Mouse (Mus musculus) hindbrain, embryonic 16.5 days (tissue): ENCODE measurements around the gene Slmap. TPM values are rescaled to one million over a fixed set of nuclear protein-coding genes. Genes with fewer than 3 reads are reported as not detected.

Source experiments
- ATAC-seq: fragments of 200-750 bp; cut with Nextera tagmentation; 2 replicates; pipeline ENCODE4 v1.8.0; 2017; ENCODE audit warnings: moderate TSS enrichment, moderate library complexity
- H3K27ac ChIP-seq: fragments of 300-500 bp; sonication (generic); 2 replicates; pipeline ENCODE4 v1.5.1; 2014; ENCODE audit warnings: low read depth, mild to moderate bottlenecking, control low read depth, low read length, moderate library complexity
- H3K27me3 ChIP-seq: fragments of 300-500 bp; sonication (generic); replicated peaks from 2 replicates; pipeline ENCODE4 v1.6.1; 2014; ENCODE audit warnings: low read length; ENCODE audit not compliant: control insufficient read depth, insufficient read depth
- H3K36me3 ChIP-seq: fragments of 300-500 bp; sonication (generic); 2 replicates; pipeline ENCODE4 v1.6.1; 2014; ENCODE audit warnings: mild to moderate bottlenecking, low read length, moderate library complexity, mixed read lengths; ENCODE audit not compliant: control insufficient read depth, insufficient read depth
- H3K4me1 ChIP-seq: fragments of 300-500 bp; sonication (generic); 2 replicates; pipeline ENCODE4 v1.6.1; 2014; ENCODE audit warnings: low read depth, low read length; ENCODE audit not compliant: control insufficient read depth, insufficient read depth
- H3K4me2 ChIP-seq: fragments of 300-500 bp; sonication (generic); 2 replicates; pipeline ENCODE4 v1.6.1; 2014; ENCODE audit warnings: mild to moderate bottlenecking, low read length, control low read depth, moderate library complexity
- H3K4me3 ChIP-seq: fragments of 300-500 bp; sonication (generic); 2 replicates; pipeline ENCODE4 v1.5.1; 2014; ENCODE audit warnings: mild to moderate bottlenecking, low read length, control low read depth, moderate library complexity
- H3K9ac ChIP-seq: fragments of 300-500 bp; sonication (generic); 2 replicates; pipeline ENCODE4 v1.6.1; 2014; ENCODE audit warnings: low read depth, mild to moderate bottlenecking, control low read depth, low read length, moderate library complexity
- H3K9me3 ChIP-seq: fragments of 300-500 bp; sonication (generic); 2 replicates; pipeline ENCODE4 v1.6.1; 2014; ENCODE audit warnings: mild to moderate bottlenecking, low read length, moderate library complexity; ENCODE audit not compliant: control insufficient read depth
- WGBS: fragments of 180-500 bp; shearing (Covaris S2); extraction: QIAGEN DNeasy Blood & Tissue Kit; methylation state at CpG from one replicate; pipeline ENCODE4 v1.1.7; 2014; 5-methylcytosine and 5-hydroxymethylcytosine counted together
- polyA plus RNA-seq: library from polyadenylated mRNA; unstranded; fragments of >200 nt; fragmentation: Nextera tagmentation; extraction: Ambion mirVana; gene quantifications from 2 replicates; pipeline ENCODE4 v1.2.1, GENCODE M21; 2015

Slmap gene
- polyA plus RNA-seq, 1 experiment from 2014 or later, result 11.4 TPM

- no peak overlapping the region for H3K4me2 ChIP-seq
- H3K27me3 ChIP-seq, result no peaks in the 10 kb centered on the region
- no peaks in the 10 kb centered on the region for H3K9me3 ChIP-seq
- H3K36me3 ChIP-seq, result no peaks in the 10 kb centered on the region
- WGBS, result 95% methylated on average over 1 of the region's 1 CpGs
- no peak overlapping the region for H3K9ac ChIP-seq
- H3K4me1 ChIP-seq, result no peaks in the 10 kb centered on the region
- H3K27ac ChIP-seq, result no peak overlapping the region
- no peak overlapping the region for H3K4me3 ChIP-seq
- no peak for ATAC-seq
These were observed 39.7 kb downstream of the Slmap start for GRCm38 (mm10) chr14:26495021-26495420.

- Histone ChIP-seq H3K27me3 (no peaks in the 10 kb centered on the region), H3K4me1 (peaks cover 7% of the 10 kb centered on the region), H3K9ac (no peak overlapping the region), H3K9me3 (no peaks in the 10 kb centered on the region), H3K27ac (no peak overlapping the region), H3K36me3 (no peaks in the 10 kb centered on the region), H3K4me2 (no peak overlapping the region), H3K4me3 (no peak overlapping the region)
- WGBS, result 30% methylated on average over 2 of the region's 2 CpGs
- 0 out of 2 replicates have a peak, but pooled peaks have one; percentile 52 for ATAC-seq
These were observed 43.6 kb downstream of the Slmap start for GRCm38 (mm10) chr14:26491150-26491549.

GRCm38 (mm10) chr14:26488329-26489020 lies 46.3 kb downstream of the Slmap start:
- H3K4me1 ChIP-seq, result peaks cover 7% of the 10 kb centered on the region
- H3K9me3 ChIP-seq, result no peaks in the 10 kb centered on the region
- 41% methylated on average over 9 of the region's 9 CpGs for WGBS
- H3K36me3 ChIP-seq, result no peaks in the 10 kb centered on the region
- peak; percentile 48 for ATAC-seq
- no peak overlapping the region for H3K27ac ChIP-seq
- H3K4me2 ChIP-seq, result no peak overlapping the region
- no peaks in the 10 kb centered on the region for H3K27me3 ChIP-seq
- H3K4me3 ChIP-seq, result no peak overlapping the region
- H3K9ac ChIP-seq, result no peak overlapping the region

GRCm38 (mm10) chr14:26486416-26487198 lies 48.1 kb downstream of the Slmap start:
- Histone ChIP-seq H3K27ac (no peak overlapping the region), H3K9ac (no peak overlapping the region), H3K9me3 (no peaks in the 10 kb centered on the region), H3K4me1 (peaks cover 7% of the 10 kb centered on the region), H3K4me2 (no peak overlapping the region), H3K27me3 (no peaks in the 10 kb centered on the region), H3K36me3 (no peaks in the 10 kb centered on the region), H3K4me3 (no peak overlapping the region)
- 43% methylated on average over 8 of the region's 8 CpGs for WGBS
- no peak for ATAC-seq

- no peaks in the 10 kb centered on the region for H3K4me1 ChIP-seq
- H3K9me3 ChIP-seq, result no peaks in the 10 kb centered on the region
- no peak overlapping the region for H3K27ac ChIP-seq
- no peaks in the 10 kb centered on the region for H3K36me3 ChIP-seq
- no peaks in the 10 kb centered on the region for H3K27me3 ChIP-seq
- H3K9ac ChIP-seq, result no peak overlapping the region
- WGBS, result 83% methylated on average over 1 of the region's 1 CpGs
- no peak for ATAC-seq
- no peak overlapping the region for H3K4me2 ChIP-seq
- H3K4me3 ChIP-seq, result no peak overlapping the region
These were observed 53.3 kb downstream of the Slmap start for GRCm38 (mm10) chr14:26481457-26481856.

GRCm38 (mm10) chr14:26477738-26478137 lies 57.0 kb downstream of the Slmap start:
- no peaks in the 10 kb centered on the region for H3K36me3 ChIP-seq
- no peak overlapping the region for H3K4me2 ChIP-seq
- no peak overlapping the region for H3K27ac ChIP-seq
- WGBS, result 93% methylated on average over 5 of the region's 5 CpGs
- H3K27me3 ChIP-seq, result no peaks in the 10 kb centered on the region
- H3K4me3 ChIP-seq, result no peak overlapping the region
- ATAC-seq, result no peak
- no peaks in the 10 kb centered on the region for H3K9me3 ChIP-seq
- no peak overlapping the region for H3K9ac ChIP-seq
- no peaks in the 10 kb centered on the region for H3K4me1 ChIP-seq

- H3K4me1 ChIP-seq, result no peaks in the 10 kb centered on the region
- H3K9me3 ChIP-seq, result no peaks in the 10 kb centered on the region
- H3K9ac ChIP-seq, result no peak overlapping the region
- H3K36me3 ChIP-seq, result no peaks in the 10 kb centered on the region
- H3K4me3 ChIP-seq, result no peak overlapping the region
- no peak for ATAC-seq
- no peak overlapping the region for H3K27ac ChIP-seq
- H3K27me3 ChIP-seq, result no peaks in the 10 kb centered on the region
- WGBS, result 98% methylated on average over 2 of the region's 2 CpGs
- H3K4me2 ChIP-seq, result no peak overlapping the region
These were observed 58.3 kb downstream of the Slmap start for GRCm38 (mm10) chr14:26476391-26476790.

- H3K27ac ChIP-seq, result no peak overlapping the region
- no peak overlapping the region for H3K4me2 ChIP-seq
- no peaks in the 10 kb centered on the region for H3K27me3 ChIP-seq
- H3K4me1 ChIP-seq, result no peaks in the 10 kb centered on the region
- no peak overlapping the region for H3K4me3 ChIP-seq
- no peak overlapping the region for H3K9ac ChIP-seq
- no peaks in the 10 kb centered on the region for H3K9me3 ChIP-seq
- WGBS, result 95% methylated on average over 4 of the region's 4 CpGs
- no peaks in the 10 kb centered on the region for H3K36me3 ChIP-seq
- ATAC-seq, result no peak
These were observed 66.8 kb downstream of the Slmap start for GRCm38 (mm10) chr14:26467974-26468373.

- H3K27ac ChIP-seq, result no peak overlapping the region
- H3K36me3 ChIP-seq, result no peaks in the 10 kb centered on the region
- no peak overlapping the region for H3K4me2 ChIP-seq
- H3K9me3 ChIP-seq, result no peaks in the 10 kb centered on the region
- no peaks in the 10 kb centered on the region for H3K27me3 ChIP-seq
- no peak overlapping the region for H3K4me3 ChIP-seq
- ATAC-seq, result no peak
- H3K9ac ChIP-seq, result no peak overlapping the region
- no peaks in the 10 kb centered on the region for H3K4me1 ChIP-seq
- 68% methylated on average over 5 of the region's 5 CpGs for WGBS
These were observed 68.1 kb downstream of the Slmap start for GRCm38 (mm10) chr14:26466544-26467125.
